Mouse (Mus musculus): ENCODE measurements around the gene Ttc29.

Gene Ttc29

GRCm38 (mm10) chr8:78426455-78426854, 213.4 kb downstream of the Ttc29 start:
- no peak for DNase-seq (ENCODE audit: low read depth, low spot score)

- no peak for DNase-seq (ENCODE audit: low read depth, low spot score)
Observed at GRCm38 (mm10) chr8:78426875-78427768, 214.0 kb downstream of the Ttc29 start.

- DNase-seq (ENCODE audit: low read depth, low spot score) = no peak
Observed at GRCm38 (mm10) chr8:78427769-78428130, 214.7 kb downstream of the Ttc29 start.

GRCm38 (mm10) chr8:78428148-78428547, 215.1 kb downstream of the Ttc29 start:
- no peak for DNase-seq (ENCODE audit: low read depth, low spot score)

- DNase-seq (ENCODE audit: low read depth, low spot score) = no peak
Observed at GRCm38 (mm10) chr8:78431356-78431755, 218.3 kb downstream of the Ttc29 start.

GRCm38 (mm10) chr8:78432451-78432850, 219.4 kb downstream of the Ttc29 start:
- DNase-seq (ENCODE audit: low read depth, low spot score) = no peak

DNA sequence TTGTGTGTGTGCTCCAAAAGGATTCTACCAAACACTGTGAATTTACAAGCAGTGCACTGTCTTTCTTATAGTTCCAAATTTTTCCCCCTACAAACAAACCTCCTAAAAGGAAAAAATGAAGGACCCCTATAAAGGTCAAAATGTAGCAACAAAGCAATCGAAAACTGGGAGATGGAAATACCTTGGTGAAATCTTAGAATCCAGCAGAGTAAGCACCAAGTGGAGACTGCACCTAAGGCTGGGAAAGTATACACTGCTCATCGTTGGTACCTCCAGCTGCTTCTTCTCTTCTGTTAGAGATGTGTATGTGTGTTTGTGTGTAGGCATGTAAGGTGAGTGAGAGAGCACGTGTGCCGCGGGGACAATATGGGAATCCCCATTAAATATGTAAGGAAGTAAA, 220.2 kb downstream of the Ttc29 start:
- no peak for DNase-seq (ENCODE audit: low read depth, low spot score)

DNA sequence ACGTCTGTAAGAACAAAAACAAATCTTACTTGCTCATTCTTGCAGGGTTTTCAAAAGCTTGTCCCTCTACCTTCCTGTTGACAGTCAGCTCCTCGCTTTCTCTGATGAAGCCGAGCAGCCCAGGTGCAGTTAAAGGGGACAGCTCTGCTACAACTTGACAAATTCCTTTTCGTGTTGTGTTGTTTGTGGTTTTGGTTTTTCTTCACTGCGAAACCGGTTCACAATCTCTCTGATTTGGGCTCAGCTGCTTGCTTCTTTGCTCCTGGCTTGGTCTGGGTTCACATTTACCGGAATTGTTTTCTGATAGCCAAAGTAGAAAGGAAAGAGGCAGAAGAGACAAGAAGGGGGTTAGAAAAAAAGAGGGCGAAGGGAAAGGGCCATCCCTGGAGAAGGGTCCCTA, 221.2 kb downstream of the Ttc29 start:
- no peak for DNase-seq (ENCODE audit: low read depth, low spot score)

GRCm38 (mm10) chr8:78434823-78435623, 221.9 kb downstream of the Ttc29 start:
- DNase-seq (ENCODE audit: low read depth, low spot score) = no peak

- DNase-seq (ENCODE audit: low read depth, low spot score) = no peak
Observed at GRCm38 (mm10) chr8:78435624-78435960, 222.5 kb downstream of the Ttc29 start.

- no peak for DNase-seq (ENCODE audit: low read depth, low spot score)
Observed at GRCm38 (mm10) chr8:78436071-78436651, 223.1 kb downstream of the Ttc29 start, which contains the start of gene Pou4f2. Pou4f2 (minus strand) TSS chr8:78436645.

- no peak for DNase-seq (ENCODE audit: low read depth, low spot score)
Observed at GRCm38 (mm10) chr8:78436661-78437060, 223.6 kb downstream of the Ttc29 start.

DNA sequence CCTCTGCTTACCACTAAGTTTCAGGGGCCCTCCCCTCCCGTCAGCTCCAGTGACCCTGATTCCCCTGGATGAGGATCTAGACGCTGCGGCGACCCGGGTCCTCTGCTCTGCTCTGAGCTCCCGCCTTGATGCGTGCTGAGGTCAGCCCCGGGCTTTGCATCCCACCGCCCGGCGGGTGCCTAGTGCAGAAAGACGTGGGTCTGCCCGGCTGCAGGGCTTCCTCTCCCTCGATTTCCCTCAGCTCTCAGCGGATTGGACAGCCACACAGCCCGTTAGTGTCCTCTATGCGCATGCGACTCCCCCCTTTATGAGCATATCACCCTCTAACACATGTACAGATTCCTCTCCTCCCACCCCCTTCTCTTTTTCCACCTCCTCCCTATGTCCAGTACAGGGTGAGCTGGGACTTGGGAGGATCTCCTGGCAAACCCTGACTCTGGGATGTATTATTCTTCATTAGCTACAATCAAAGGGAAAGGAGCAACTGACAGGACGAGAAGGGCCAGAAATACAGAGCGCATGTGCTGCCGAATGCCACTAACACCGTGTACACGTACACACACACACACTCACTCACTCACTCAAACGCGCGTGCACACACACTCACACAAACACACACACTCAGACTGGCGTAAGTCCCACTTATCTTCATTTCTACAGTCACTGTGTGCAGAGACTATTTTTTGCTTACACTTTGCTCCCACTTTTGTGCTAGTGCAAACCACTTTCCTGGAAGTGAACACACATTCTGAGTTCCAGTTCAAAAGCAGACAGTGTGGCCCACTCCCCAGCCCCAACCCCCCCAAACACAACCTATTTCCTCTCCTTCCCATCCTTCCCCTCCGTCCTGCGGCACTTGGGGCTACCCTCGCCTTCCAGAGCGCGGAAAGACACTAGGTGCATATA, 224.3 kb downstream of the Ttc29 start:
- no peak for DNase-seq (ENCODE audit: low read depth, low spot score)

DNA sequence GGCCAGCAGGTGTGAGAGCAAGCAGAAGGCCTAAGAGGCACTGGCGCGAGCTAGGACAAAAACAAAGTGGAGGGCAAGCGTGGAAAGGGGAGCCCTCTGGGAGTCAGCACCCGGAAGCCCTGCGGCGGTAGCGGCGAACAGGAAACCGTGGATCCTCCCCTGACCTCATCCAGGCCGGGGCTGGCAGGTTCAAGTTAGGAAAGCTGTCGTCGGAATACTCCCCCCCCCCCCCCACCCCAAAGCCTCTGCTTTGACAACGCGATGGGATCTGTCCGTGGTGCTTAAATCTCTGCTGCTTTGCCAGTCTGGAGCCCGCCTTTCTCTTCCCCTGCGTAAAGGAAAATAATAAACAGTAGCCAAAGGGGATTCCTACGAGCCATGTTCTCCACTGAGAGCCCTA, 225.0 kb downstream of the Ttc29 start:
- no peak for DNase-seq (ENCODE audit: low read depth, low spot score)

DNA sequence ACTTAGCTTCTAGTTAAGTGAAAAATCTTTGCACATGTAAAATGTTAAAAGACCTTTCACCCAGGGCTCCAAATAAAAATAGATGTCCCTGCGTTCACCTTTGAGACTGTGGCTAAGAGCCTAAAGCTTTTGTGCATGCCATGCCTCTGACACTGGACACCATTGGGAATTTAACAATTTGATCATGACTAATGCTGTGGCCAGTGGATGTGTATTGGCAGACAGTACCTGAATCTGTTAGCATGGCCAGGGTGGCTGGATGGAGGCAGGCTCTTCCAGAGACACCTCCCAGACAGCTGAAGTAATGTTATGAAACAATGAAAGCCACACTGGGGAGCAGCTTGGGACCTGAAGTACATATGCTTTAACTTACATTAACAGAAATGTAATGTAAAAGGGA, 229.7 kb downstream of the Ttc29 start:
- DNase-seq (ENCODE audit: low read depth, low spot score) = no peak

Measured in CD4-positive helper T cell, adult 2 months (primary cell).